Mouse (Mus musculus) gonadal fat pad, adult 2 months (tissue): ENCODE measurements around the gene H2al1g. TPM values are rescaled to one million over a fixed set of nuclear protein-coding genes. Genes with fewer than 3 reads are reported as not detected.

Experiments used
- polyA plus RNA-seq: library from polyadenylated mRNA; depleted of rRNA; stranded (reverse); fragments of >200 nt; gene quantifications from 2 replicates; pipeline ENCODE4 v1.2.3, GENCODE M21; 2012; rRNA removed

H2al1g gene
- polyA plus RNA-seq, 1 experiment, result not detected

Other genes starting within 250 kb of the H2al1g start
- not detected in 2 replicates for gene H2al1a, start 19.0 kb upstream of the H2al1g start, polyA plus RNA-seq
- gene H2al1b, start 15.8 kb upstream of the H2al1g start, polyA plus RNA-seq, result not detected in 2 replicates
- not detected in 2 replicates for gene H2al1c, start 12.6 kb upstream of the H2al1g start, polyA plus RNA-seq
- not detected in 2 replicates for gene H2al1d, start 9.4 kb upstream of the H2al1g start, polyA plus RNA-seq
- 0.31 TPM in 1 of 2 replicates, not detected in the other for gene H2al1e, start 6.3 kb upstream of the H2al1g start, polyA plus RNA-seq
- not detected in 2 replicates for gene H2al1f, start 3.1 kb upstream of the H2al1g start, polyA plus RNA-seq
- not detected in 2 replicates for gene H2al1h, start 3.2 kb downstream of the H2al1g start, polyA plus RNA-seq
- not detected in 2 replicates for gene H2al1i, start 6.4 kb downstream of the H2al1g start, polyA plus RNA-seq
- not detected in 2 replicates for gene H2al1j, start 9.6 kb downstream of the H2al1g start, polyA plus RNA-seq